Mouse (Mus musculus) brain, embryonic 14.5 days (tissue): ENCODE measurements at regions not wholly inside any gene's neighbourhood (a gene's known extent, or its start where the extent isn't known, plus 50 kb on each side); places are given as distances from the start of the nearest gene placed in this dataset.

Experiments used
- CTCF ChIP-seq: fragments of 200-500 bp; IDR thresholded peaks from 2 replicates; pipeline ENCODE4 v1.5.1; 2012; ENCODE audit warnings: inconsistent platforms, mild to moderate bottlenecking, moderate library complexity, borderline replicate concordance; ENCODE audit not compliant: insufficient read depth, insufficient read length; ENCODE audit errors: extremely low read depth
- POLR2A ChIP-seq: fragments of 200-500 bp; IDR thresholded peaks from 2 replicates; pipeline ENCODE4 v1.6.1; 2012; ENCODE audit warnings: mild to moderate bottlenecking, inconsistent platforms, borderline replicate concordance; ENCODE audit not compliant: poor library complexity, insufficient read depth, insufficient read length, severe bottlenecking; ENCODE audit errors: extremely low read depth

DNA sequence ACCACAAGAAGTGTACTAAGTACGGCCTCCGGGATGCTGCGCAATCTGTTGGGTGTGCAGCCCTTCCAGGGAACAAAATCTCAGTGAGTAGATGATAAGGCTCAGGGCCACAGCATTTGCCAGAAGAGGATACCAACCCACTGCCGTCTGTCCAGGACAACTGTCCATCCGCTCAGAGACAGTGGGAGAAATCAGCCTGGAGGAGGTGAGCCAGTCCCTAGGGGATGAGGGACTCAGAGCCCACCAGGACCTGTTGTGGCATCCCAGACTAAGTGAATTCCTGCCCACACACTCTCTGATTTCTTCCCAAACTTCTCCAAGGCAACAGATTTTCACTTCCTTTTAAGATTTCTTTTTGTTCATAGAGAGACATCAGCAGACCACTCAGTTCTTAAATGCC is 158.8 kb downstream of the Bcl11b start:
- TF ChIP-seq POLR2A (no peak), CTCF (no peak)
